Mouse (Mus musculus) heart, postnatal 0 days (tissue): Measurements from ENCODE around the gene Itgax.

Source experiments
- CTCF ChIP-seq: IDR thresholded peaks from 2 replicates; pipeline ENCODE4 v1.5.1; 2016; ENCODE audit warnings: antibody characterized with exemption, control low read depth, low read depth
- EP300 ChIP-seq: IDR thresholded peaks from 2 replicates; pipeline ENCODE4 v1.6.1; 2016; ENCODE audit warnings: antibody characterized with exemption, low read depth

GRCm38 (mm10) chr7:128133596-128133995 lies 4.2 kb downstream of the Itgax start:
- TF ChIP-seq CTCF, result no peak
- TF ChIP-seq EP300, result no peak
